In genomic region chr19:11818199-11819142, GRCm38 (mm10) we compare ENCODE assay signal across 1 mouse cellular context.
TF ChIP-seq lines count a peak whose summit lies in the region.

No protein-coding gene starts in this region.

TF ChIP-seq in CH12.LX, 34 proteins besides CTCF, POLR2A, EP300 and RAD21:
- TF ChIP-seq ELF1 (IDR thresholded peaks at IDR 0.05; ENCODE audit: low read depth, low read length) (0 out of 2 replicates have a peak, but pooled peaks have one; percentile 7), BHLHE40 (IDR thresholded peaks at IDR 0.05; ENCODE audit: low read depth, low read length) (no peak), ZMIZ1 (IDR thresholded peaks at IDR 0.05; ENCODE audit: low read depth, low read length) (no peak)
